Comparison of ENCODE assay signal across 15 mouse cellular contexts in the genomic region with DNA sequence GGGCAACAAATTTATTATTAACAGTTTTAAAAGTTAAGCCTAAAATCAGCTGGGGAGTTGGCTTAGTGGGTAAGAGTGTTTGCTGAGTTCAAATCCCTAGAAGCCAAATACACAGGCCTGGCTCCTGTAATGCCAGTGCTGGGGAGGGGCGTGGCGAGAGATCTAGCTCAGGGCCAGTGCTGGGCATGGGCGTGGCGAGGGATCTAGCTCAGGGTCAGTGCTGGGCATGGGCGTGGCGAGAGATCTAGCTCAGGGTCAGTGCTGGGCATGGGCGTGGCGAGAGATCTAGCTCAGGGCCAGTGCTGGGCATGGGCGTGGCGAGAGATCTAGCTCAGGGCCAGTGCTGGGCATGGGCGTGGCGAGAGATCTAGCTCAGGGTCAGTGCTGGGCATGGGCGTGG. TPM values are rescaled to one million over a fixed set of nuclear protein-coding genes. Genes with fewer than 3 reads are reported as not detected.
"Had no signal": no experiment of that assay in that cellular context is flagged by ENCODE, and none has a peak within 500 bp of the region (broad histone marks: within the 10 kb centered on the region; RNA-seq: fewer than 3 reads in every experiment).

No protein-coding gene starts in this region.

RNA-seq across cellular contexts. Expression of a gene that starts 20.6 kb away (rescaled TPM):
- total RNA-seq: gastrocnemius, adult 18-20 months; gastrocnemius, adult 8-10 months; gastrocnemius, postnatal 14 days; gastrocnemius, postnatal 36 days; heart, adult 18-20 months; heart, adult 8-10 months; heart, postnatal 10 days; heart, postnatal 25 days; heart, postnatal 4 days; layer of hippocampus, adult 2 months; layer of hippocampus, postnatal 10 days; layer of hippocampus, postnatal 25 days; left cerebral cortex, adult 2 months; left cerebral cortex, postnatal 14 days; left cerebral cortex, postnatal 36 days had no signal

RNA-seq across cellular contexts. Expression of a gene that starts 33.1 kb away (rescaled TPM):
- total RNA-seq: gastrocnemius, adult 18-20 months; gastrocnemius, postnatal 36 days; heart, adult 18-20 months; heart, postnatal 10 days; heart, postnatal 25 days had no signal
